ENCODE assay signal across 14 mouse cellular contexts in the genomic region with DNA sequence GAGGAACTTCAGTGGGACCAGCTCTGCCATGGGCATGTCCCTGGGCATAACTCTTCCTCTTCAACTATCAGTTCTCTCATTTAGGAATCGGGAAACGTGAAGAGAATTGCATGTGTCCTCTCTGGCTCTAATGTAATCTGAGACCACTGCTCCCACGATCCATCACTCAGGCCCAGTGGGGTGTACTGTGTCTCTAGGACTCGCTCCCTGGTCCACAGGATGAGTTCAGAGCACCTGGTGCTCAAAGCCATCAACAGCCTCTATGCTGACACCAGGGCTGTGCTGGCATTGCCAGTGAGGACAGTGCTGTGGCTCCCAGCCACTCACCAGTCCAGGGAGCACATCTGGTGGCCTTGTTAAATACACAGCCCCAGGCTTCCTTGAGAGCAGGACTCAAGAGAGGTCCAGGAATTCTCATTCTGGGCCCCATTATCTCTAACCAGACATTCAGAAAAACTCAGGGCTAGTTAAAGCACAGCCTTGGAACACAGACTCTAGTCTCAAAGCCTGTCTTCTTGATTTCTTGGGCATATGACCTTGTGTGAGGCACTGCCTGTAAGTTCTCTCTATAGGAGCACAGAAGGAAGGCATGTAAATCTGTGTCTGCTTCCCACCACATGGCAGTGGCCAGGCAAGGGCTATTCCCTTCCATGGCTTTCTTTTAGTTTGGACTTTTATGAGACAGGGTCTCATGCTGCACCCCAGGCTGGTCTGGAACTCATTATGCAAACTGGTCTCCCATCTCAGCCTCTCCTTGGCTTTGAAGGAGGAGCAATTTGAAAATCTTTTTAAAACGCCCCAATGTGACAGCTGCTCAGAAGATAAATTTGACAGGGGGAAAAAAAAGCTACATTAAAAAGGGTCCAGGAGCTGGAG.
DNase-seq lines count a peak whose midpoint lies in the region; ATAC-seq lines count a peak whose summit lies in the region.
"Had no signal": no experiment of that assay in that cellular context is flagged by ENCODE, and none has a peak within 500 bp of the region (broad histone marks: within the 10 kb centered on the region; RNA-seq: fewer than 3 reads in every experiment).

No protein-coding gene starts in this region.

- peaks cover 84% of the 10 kb centered on the region for H3K4me1 ChIP-seq in midbrain, embryonic 10.5 days
- peaks cover 31% of the 10 kb centered on the region for H3K4me1 ChIP-seq in midbrain, embryonic 11.5 days (ENCODE audit: control insufficient read depth, insufficient read depth, low read length)
- H3K4me1 ChIP-seq in hindbrain, embryonic 15.5 days (replicated peaks) = peaks cover 67% of the 10 kb centered on the region
- H3K4me1 ChIP-seq: liver, embryonic 13.5 days; stomach, embryonic 15.5 days had no signal

- no peak overlapping the region for H3K9ac ChIP-seq in midbrain, embryonic 11.5 days (ENCODE audit: low read length)
- no peak overlapping the region for H3K9ac ChIP-seq in hindbrain, embryonic 15.5 days
- H3K9ac ChIP-seq: liver, embryonic 13.5 days; neural tube, embryonic 12.5 days; stomach, embryonic 15.5 days had no signal

- H3K9me3 ChIP-seq in midbrain, embryonic 10.5 days (replicated peaks) = no peaks in the 10 kb centered on the region
- H3K9me3 ChIP-seq in midbrain, embryonic 11.5 days (ENCODE audit: control insufficient read depth, low read length) = no peaks in the 10 kb centered on the region
- H3K9me3 ChIP-seq in hindbrain, embryonic 15.5 days = no peaks in the 10 kb centered on the region
- H3K9me3 ChIP-seq: liver, embryonic 13.5 days; neural tube, embryonic 12.5 days; stomach, embryonic 15.5 days had no signal

- H3K27me3 ChIP-seq in midbrain, embryonic 10.5 days (ENCODE audit: low read depth, poor library complexity, severe bottlenecking) = no peaks in the 10 kb centered on the region
- H3K27me3 ChIP-seq in midbrain, embryonic 11.5 days (ENCODE audit: control insufficient read depth, insufficient read depth, low read length) = no peaks in the 10 kb centered on the region
- H3K27me3 ChIP-seq in hindbrain, embryonic 15.5 days = no peaks in the 10 kb centered on the region
- H3K27me3 ChIP-seq: liver, embryonic 13.5 days; neural tube, embryonic 12.5 days; stomach, embryonic 15.5 days had no signal

- no peak for ATAC-seq in midbrain, embryonic 11.5 days (ENCODE audit: low FRiP score)
- ATAC-seq in hindbrain, embryonic 15.5 days (ENCODE audit: low FRiP score, low read depth) = no peak

- peak overlapping the region; percentile 72 for H3K27ac ChIP-seq in midbrain, embryonic 10.5 days (replicated peaks)
- no peak overlapping the region for H3K27ac ChIP-seq in midbrain, embryonic 11.5 days (ENCODE audit: low read depth, low read length)
- peak overlapping the region; percentile 26; the same call in 1 of the 2 replicates for H3K27ac ChIP-seq in hindbrain, embryonic 15.5 days (replicated peaks)
- H3K27ac ChIP-seq: liver, embryonic 13.5 days; neural tube, embryonic 12.5 days; stomach, embryonic 15.5 days had no signal

- no peak overlapping the region for H3K4me3 ChIP-seq in midbrain, embryonic 10.5 days
- no peak overlapping the region for H3K4me3 ChIP-seq in midbrain, embryonic 11.5 days (ENCODE audit: low read depth, low read length)
- H3K4me3 ChIP-seq in hindbrain, embryonic 15.5 days = no peak overlapping the region
- H3K4me3 ChIP-seq: liver, embryonic 13.5 days; neural tube, embryonic 12.5 days; stomach, embryonic 15.5 days had no signal

- peak; percentile 50 for DNase-seq in embryo, embryonic 10 days (ENCODE audit: low spot score)
- no peak for DNase-seq in embryo, embryonic 9.5 days (ENCODE audit: extremely low spot score)
- no peak for DNase-seq in midbrain, embryonic 10.5 days (ENCODE audit: low spot score)
- no peak for DNase-seq in midbrain, embryonic 11.5 days (ENCODE audit: low spot score, missing footprints)
- DNase-seq in retina, embryonic 14.5 days (ENCODE audit: low spot score) = peak; percentile 62
- no peak for DNase-seq in cerebellum, postnatal 4 days (ENCODE audit: low spot score in 2 of 2)
- DNase-seq in lung, adult 18-20 months = no peak
- DNase-seq: cerebellum, postnatal 14 days; kidney, adult 2 months; layer of hippocampus, postnatal 36 days; liver, embryonic 13.5 days had no signal

- WGBS in midbrain, embryonic 10.5 days = 72% methylated on average over 5 of the region's 5 CpGs
- 71% methylated on average over 5 of the region's 5 CpGs for WGBS in midbrain, embryonic 11.5 days
- 33% methylated on average over 5 of the region's 5 CpGs for WGBS in hindbrain, embryonic 15.5 days

- no peak overlapping the region for H3K4me2 ChIP-seq in midbrain, embryonic 11.5 days
- no peak overlapping the region for H3K4me2 ChIP-seq in hindbrain, embryonic 15.5 days
- H3K4me2 ChIP-seq: liver, embryonic 13.5 days; neural tube, embryonic 12.5 days; stomach, embryonic 15.5 days had no signal

- H3K36me3 ChIP-seq in midbrain, embryonic 10.5 days = peaks cover 22% of the 10 kb centered on the region
- H3K36me3 ChIP-seq in midbrain, embryonic 11.5 days (ENCODE audit: control insufficient read depth, insufficient read depth, low read length) = no peaks in the 10 kb centered on the region
- no peaks in the 10 kb centered on the region for H3K36me3 ChIP-seq in hindbrain, embryonic 15.5 days
- H3K36me3 ChIP-seq: liver, embryonic 13.5 days; neural tube, embryonic 12.5 days; stomach, embryonic 15.5 days had no signal

Comparison
In these comparisons a context has a peak if more than half of its experiments do, and no peak if none do; other contexts are left out.
1. DNase-seq: peak in embryo, embryonic 10 days (single experiment) and retina, embryonic 14.5 days (single experiment); none in embryo, embryonic 9.5 days (single experiment), midbrain, embryonic 10.5 days (single experiment), midbrain, embryonic 11.5 days (single experiment), cerebellum, postnatal 4 days (0 of 2) and lung, adult 18-20 months (0 of 2).